Mouse (Mus musculus): ENCODE data around the gene Prkd2.

Prkd2 gene

GRCm38 (mm10) chr7:16893612-16894011 is 50.9 kb downstream of the Prkd2 start:
- in situ Hi-C loops (cut with MboI), result no loop called here

- in situ Hi-C loops (cut with MboI), result no loop called here
These were observed 51.6 kb downstream of the Prkd2 start for GRCm38 (mm10) chr7:16894279-16894678.

- in situ Hi-C loops (cut with MboI), result no loop called here
These were observed 52.3 kb downstream of the Prkd2 start for GRCm38 (mm10) chr7:16895000-16895399.

DNA sequence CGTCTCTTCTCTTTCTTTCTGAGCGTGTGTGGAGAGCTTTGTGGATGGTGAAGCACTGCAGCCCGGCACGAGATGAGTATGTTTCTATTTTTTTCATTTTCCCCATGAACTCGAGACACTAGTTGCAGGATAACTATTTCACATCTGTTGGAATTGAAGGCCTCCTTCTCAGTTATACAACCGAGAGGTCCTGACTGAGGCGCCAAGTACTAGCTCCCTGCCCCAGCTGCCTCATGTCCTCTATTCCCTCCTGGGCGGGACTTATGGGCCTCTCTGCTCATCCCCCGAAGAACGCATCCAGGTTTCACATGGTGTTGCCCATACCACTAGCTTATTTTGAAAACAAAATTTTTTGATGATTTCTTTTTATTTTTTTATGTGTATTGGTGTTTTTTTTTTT is 52.8 kb downstream of the Prkd2 start:
- in situ Hi-C loops (cut with MboI), result no loop called here

GRCm38 (mm10) chr7:16900526-16900925 is 57.8 kb downstream of the Prkd2 start:
- in situ Hi-C loops (cut with MboI), result no loop called here

GRCm38 (mm10) chr7:16903439-16903955 is 60.8 kb downstream of the Prkd2 start:
- in situ Hi-C loops (cut with MboI), result no loop called here

DNA sequence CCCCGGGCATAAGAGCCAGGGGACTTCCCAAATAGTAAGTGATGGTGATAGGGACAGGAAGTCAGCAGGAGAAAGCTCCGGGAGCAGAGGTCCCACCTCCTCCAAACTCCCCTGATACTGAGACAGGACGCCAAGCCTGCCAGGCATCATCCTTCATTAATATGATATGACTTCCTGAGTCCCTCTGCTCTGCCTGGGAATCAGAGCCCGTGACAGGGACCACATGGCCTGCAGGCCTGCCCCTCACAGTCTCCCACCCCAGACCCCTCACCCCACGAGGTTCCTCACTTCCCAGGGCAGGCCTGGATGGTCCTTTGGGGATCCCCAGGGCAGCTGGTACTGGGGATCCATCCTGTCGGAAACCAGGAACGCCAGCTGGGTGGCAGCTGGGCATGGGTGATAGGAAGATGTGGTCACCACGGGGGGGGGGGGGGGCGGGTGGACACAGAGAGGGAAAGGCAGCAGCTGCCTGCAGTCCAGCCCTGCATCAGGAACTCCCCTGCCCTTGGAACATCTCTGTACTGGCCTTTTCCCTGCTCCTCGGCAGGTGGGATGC is 61.5 kb downstream of the Prkd2 start:
- in situ Hi-C loops (cut with MboI), result no loop called here

DNA sequence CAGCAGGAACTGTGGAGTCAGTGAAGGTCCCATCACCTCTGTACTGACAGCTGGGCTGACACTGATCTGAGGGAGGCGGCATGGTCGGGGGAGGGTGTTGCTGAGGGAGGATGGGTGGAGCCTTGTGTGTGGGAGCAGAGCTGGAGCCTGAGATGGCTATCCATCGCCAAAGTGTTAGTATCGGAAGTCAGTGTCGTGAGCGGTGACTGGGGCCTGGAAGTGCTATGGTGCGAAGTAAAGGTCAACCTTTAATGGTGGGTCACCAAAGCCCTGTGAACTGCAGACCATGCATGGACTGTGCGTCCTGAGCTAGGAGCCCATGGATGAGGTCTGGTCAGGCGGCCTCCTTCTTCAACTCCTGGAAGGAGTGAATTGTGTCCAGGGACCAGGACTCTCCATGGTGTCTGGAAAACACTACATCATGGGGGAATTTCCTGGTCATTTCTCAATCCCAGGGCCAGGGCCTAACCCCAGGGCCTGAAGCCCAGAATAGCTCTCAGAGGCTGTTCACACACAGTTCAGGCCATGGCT is 62.9 kb downstream of the Prkd2 start:
- in situ Hi-C loops (cut with MboI), result no loop called here

DNA sequence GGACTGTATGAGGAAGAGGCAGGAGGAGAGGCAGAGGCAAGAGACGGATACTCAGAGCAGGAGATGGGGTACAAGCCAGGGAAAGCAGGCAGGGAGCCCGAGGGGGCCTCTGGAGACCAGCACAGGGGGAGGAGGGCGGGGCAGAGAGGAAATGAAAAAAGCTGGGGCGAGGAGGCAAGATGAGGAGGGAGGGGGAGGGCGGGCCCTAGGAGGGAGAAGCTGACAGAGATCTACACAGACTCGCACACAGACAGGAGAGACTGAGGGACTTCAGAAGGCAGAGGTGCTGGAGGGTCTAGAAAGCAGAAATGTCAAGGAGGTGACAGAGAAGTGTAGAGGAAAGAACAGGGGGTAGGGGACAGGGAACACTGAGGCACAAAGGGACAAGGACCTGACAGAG is 63.6 kb downstream of the Prkd2 start, which contains the start of gene Ptgir:
Ptgir (plus strand) TSS at position 210 of the 400 bp plus-strand sequence.
- in situ Hi-C loops (cut with MboI), result no loop called here

- in situ Hi-C loops (cut with MboI), result no loop called here
These were observed 64.3 kb downstream of the Prkd2 start for GRCm38 (mm10) chr7:16906889-16907559.

DNA sequence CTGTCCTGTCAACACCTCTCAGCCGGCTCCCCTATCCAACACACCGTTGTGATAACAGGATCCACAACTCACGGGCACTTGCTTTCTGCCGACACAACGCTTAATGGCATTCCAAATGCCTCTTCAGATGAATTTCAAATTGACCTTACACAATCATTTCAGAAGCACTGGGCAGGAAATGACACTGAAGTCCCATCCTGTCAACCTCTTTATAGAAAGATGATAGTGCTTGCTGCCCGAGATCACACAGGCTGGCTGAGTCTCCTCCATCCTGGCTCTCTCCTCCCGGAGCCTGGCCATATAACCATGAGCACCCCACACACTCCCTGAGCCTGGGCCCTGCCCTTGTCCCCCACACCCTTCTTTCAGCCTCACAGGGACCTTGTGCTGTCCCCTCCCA is 65.1 kb downstream of the Prkd2 start:
- in situ Hi-C loops (cut with MboI), result no loop called here

DNA sequence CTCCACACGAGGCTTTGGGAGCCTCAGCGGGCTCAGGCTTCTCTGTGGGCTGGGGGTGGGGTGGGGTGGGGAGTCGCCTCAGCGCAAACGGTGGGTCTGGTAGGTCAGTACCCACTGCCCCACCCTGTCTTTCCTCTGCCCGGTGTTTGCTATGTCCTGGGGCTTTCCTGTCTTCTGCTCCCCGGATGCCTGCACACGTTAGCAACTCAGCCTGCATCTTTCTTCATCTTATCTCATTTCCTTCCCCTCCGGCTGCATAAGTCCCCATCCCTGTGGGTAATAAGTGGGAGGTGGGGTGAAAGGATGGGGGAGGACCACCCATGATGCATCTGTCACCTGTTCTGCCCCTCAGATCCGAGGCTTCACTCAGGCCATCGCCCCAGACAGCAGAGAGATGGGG is 65.7 kb downstream of the Prkd2 start:
- in situ Hi-C loops (cut with MboI), result no loop called here

DNA sequence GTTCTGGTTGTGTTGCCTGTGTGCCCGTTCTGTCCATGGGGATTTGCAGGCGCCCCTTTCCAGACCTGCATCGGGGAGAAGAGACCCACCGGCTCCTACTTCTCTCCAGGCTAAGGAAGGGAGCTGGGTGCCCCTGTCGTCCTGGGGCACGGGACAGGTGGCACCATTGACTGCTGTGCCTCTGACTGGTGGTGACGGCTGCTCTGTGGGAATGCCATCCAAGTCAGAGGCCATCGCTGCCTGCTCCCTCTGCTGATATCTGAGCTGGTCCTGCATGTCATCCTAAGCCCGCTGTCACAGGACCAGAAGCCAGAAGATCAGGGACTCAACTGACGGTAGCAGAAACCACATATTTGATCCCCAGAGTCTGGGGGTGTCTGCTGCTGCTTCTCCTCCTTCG is 66.2 kb downstream of the Prkd2 start:
- in situ Hi-C loops (cut with MboI), result no loop called here

- in situ Hi-C loops (cut with MboI), result no loop called here
These were observed 67.2 kb downstream of the Prkd2 start for GRCm38 (mm10) chr7:16909909-16910308.

DNA sequence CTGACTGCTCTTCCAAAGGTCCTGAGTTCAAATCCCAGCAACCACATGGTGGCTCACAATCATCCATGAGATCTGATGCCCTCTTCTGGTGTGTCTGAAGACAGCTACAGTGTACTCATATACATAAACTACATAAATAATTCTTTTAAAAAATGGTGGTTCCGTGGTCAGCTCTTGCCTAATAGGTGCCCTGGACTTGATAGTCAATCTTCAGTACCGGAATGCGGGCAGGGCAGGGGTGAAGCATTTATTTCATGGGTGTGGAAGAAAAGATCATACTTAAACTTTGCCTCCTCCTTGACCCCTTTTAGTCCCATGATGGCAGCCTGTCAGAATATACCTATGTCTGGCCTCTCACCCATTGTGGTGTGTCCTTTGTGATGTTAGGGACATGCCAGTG is 69.2 kb downstream of the Prkd2 start:
- in situ Hi-C loops (cut with MboI), result no loop called here

DNA sequence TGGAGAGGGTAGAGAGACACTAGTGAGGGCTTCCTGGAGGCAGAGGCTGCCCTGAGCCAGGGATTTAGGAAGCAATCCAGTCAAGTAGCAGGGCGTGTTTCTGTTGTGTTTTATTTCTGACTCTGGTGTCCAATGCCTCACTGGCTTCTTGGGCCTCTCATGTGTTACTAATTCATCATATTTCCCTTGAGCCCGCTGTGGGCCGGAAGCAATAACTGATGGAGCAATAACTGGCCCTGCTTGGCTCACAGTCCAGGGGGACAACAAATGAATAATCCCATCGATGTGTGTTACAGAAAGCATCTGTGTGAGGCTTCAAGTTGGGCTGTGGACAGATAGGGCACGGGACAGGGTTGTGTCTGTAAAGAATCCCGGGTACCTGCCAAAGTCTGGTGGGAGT is 69.7 kb downstream of the Prkd2 start:
- in situ Hi-C loops (cut with MboI), result no loop called here

GRCm38 (mm10) chr7:16913806-16914452 is 71.2 kb downstream of the Prkd2 start:
- in situ Hi-C loops (cut with MboI), result no loop called here

DNA sequence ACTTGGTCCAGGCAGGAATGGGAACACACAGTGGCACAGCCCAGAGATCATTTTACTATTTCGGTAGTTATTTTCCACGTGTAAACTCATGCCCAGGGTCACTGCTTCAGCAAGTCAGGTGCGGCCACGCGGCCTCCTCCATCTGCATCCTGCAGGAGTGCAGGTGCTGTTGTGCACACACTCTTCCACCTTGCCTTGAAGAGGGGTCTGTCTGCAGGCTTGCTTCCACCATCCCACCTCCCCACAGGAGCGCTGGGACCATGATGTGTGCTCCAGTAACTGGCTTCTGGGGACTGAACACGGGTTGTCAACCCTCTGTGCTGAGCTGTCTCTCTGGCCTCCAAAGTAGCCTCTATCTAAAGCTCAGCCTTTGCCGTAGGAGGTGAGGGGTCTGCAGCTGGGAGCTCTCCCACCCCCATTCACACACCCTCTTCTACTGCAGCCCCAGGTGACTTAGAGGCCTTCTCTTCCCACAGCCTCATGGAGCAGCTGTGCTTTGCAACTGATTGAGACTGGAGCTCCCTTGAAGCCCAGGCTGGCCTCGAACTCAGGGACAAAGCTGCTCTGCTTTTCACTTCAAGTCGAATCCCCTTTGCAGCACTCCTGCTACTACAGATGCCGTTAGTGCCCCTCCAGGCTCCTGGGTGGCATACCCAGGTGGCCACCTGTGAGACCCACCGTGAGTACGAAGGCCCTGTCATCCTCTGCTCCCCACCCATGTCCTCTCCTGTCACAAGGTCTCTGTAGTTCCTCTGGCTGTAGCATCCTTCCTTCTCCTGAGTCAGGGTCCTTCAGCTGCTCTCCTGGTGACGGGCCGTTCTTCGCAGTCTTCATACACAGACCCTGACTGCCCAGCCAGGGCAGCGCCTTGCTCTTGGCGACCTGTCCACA is 72.0 kb downstream of the Prkd2 start:
- in situ Hi-C loops (cut with MboI), result no loop called here

GRCm38 (mm10) chr7:16915461-16916340 is 73.0 kb downstream of the Prkd2 start:
- in situ Hi-C loops (cut with MboI), result no loop called here

DNA sequence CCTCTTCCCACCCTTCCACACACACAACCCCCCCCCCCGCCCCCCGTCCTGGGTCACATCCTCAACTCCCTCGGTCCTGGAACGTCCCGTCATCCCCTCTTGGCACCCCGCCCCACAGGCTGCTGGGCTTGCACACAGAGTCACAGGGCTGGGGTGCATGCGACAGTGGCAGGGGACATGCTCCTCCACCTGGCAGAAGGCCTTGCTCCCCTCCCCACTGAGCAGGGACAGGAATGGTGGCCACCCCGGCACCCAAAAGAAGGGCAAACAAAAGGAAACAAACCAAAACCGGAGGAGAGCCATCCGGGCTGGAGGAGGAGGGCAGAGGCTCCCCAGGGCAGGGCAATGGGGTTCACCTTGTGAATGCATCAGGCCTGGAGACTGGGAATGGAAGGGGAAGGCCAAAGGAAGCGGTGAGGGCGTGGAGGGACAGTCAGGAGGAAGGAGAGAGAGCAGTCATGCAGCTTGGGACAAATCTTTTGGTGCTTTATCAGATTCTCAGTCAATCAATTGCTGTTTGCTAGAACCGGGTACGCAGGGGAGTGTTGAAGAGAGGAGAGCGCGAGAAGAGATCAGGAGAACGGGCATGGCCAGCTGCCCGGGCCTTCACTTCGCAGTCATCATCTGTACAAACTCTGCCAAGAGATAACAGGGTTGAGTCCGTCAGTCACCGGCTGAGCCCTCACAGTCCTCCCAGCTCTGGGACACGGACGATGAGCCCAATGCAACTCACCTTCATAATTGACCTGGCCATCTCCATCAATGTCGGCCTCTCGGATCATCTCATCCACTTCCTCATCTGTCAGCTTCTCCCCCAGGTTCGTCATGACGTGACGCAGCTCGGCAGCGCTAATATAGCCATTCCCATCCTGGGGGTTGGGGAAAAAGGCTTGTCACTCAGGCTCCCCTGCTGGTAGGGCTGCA is 73.9 kb downstream of the Prkd2 start:
- in situ Hi-C loops (cut with MboI), result no loop called here

Measured in mature B cell (primary cell).